Mouse (Mus musculus) cerebellum, adult 2 months (tissue): ENCODE data around the gene Chrm3.

Experiments
- CTCF ChIP-seq: fragments of 200-500 bp; IDR thresholded peaks from 2 replicates; pipeline ENCODE4 v1.5.1; 2011; ENCODE audit warnings: low read depth, mild to moderate bottlenecking, control low read depth, low read length, moderate library complexity, borderline replicate concordance; ENCODE audit not compliant: insufficient read depth
- POLR2A ChIP-seq: fragments of 200-500 bp; IDR thresholded peaks from 2 replicates; pipeline ENCODE4 v1.6.1; 2011; ENCODE audit warnings: low read length, control low read depth, borderline replicate concordance; ENCODE audit not compliant: insufficient read depth

GRCm38 (mm10) chr13:10140573-10140972 is 220.1 kb downstream of the Chrm3 start:
- no peak for TF ChIP-seq CTCF
- no peak for TF ChIP-seq POLR2A
